Mouse (Mus musculus) embryonic fibroblast, embryonic 13.5 days (primary cell): ENCODE measurements at regions not wholly inside any gene's neighbourhood (a gene's known extent, or its start where the extent isn't known, plus 50 kb on each side); places are given as distances from the start of the nearest gene placed in this dataset.

Source experiments
- CTCF ChIP-seq: IDR thresholded peaks from 2 replicates; pipeline ENCODE4 v1.5.1; 2011; ENCODE audit warnings: mild to moderate bottlenecking, control low read depth, low read length, moderate library complexity, borderline replicate concordance; ENCODE audit not compliant: insufficient read depth
- POLR2A ChIP-seq: IDR thresholded peaks from 2 replicates; pipeline ENCODE4 v1.6.1; 2011; ENCODE audit warnings: low read depth, mild to moderate bottlenecking, control low read depth, low read length, moderate library complexity

- TF ChIP-seq POLR2A (no peak), CTCF (no peak)
Observed at GRCm38 (mm10) chr16:86645436-86645835, 708.5 kb upstream of the N6amt1 start.
